Mouse (Mus musculus): ENCODE measurements around the gene Hcfc1r1. TPM values are rescaled to one million over a fixed set of nuclear protein-coding genes. Genes with fewer than 3 reads are reported as not detected.

The Hcfc1r1 gene
- polyA plus RNA-seq, 1 experiment from 2014 or later, result 121 TPM

Other genes starting within 250 kb of the Hcfc1r1 start
- not detected in 2 replicates for gene Vmn2r117, start 193.9 kb upstream of the Hcfc1r1 start, polyA plus RNA-seq (2015; fragmentation: Nextera tagmentation; extraction: Ambion mirVana)
- gene Zfp213, start 109.4 kb upstream of the Hcfc1r1 start, polyA plus RNA-seq (2015; fragmentation: Nextera tagmentation; extraction: Ambion mirVana), result 19.4 and 19.7 TPM in 2 replicates
- 30.4 and 31.9 TPM in 2 replicates for gene Zfp13, start 74.1 kb upstream of the Hcfc1r1 start, polyA plus RNA-seq (2015; fragmentation: Nextera tagmentation; extraction: Ambion mirVana)
- gene Zscan10, start 72.7 kb upstream of the Hcfc1r1 start, polyA plus RNA-seq (2015; fragmentation: Nextera tagmentation; extraction: Ambion mirVana), result not detected in 2 replicates
- gene Mmp25, start 28.3 kb upstream of the Hcfc1r1 start, polyA plus RNA-seq (2015; fragmentation: Nextera tagmentation; extraction: Ambion mirVana), result 1.2 and 1.7 TPM in 2 replicates
- 0.22 TPM in 1 of 2 replicates, not detected in the other for gene Bicdl2, start 13.1 kb upstream of the Hcfc1r1 start, polyA plus RNA-seq (2015; fragmentation: Nextera tagmentation; extraction: Ambion mirVana)
- 39.1 and 42.9 TPM in 2 replicates for gene Thoc6, start 286 bp downstream of the Hcfc1r1 start, polyA plus RNA-seq (2015; fragmentation: Nextera tagmentation; extraction: Ambion mirVana)
- 2.4 and 2.5 TPM in 2 replicates for gene Tnfrsf12a, start 3.9 kb downstream of the Hcfc1r1 start, polyA plus RNA-seq (2015; fragmentation: Nextera tagmentation; extraction: Ambion mirVana)
- 0.23 TPM in 1 of 2 replicates, not detected in the other for gene Cldn6, start 5.7 kb downstream of the Hcfc1r1 start, polyA plus RNA-seq (2015; fragmentation: Nextera tagmentation; extraction: Ambion mirVana)
- 0.68 and 0.89 TPM in 2 replicates for gene Cldn9, start 10.4 kb downstream of the Hcfc1r1 start, polyA plus RNA-seq (2015; fragmentation: Nextera tagmentation; extraction: Ambion mirVana)
- gene 1520401A03Rik, start 49.2 kb downstream of the Hcfc1r1 start, polyA plus RNA-seq (2015; fragmentation: Nextera tagmentation; extraction: Ambion mirVana), result 0.06 and 0.11 TPM in 2 replicates
- gene Pkmyt1, start 52.7 kb downstream of the Hcfc1r1 start, polyA plus RNA-seq (2015; fragmentation: Nextera tagmentation; extraction: Ambion mirVana), result 22.6 and 23.1 TPM in 2 replicates
- 70.9 and 72.6 TPM in 2 replicates for gene Paqr4, start 67.3 kb downstream of the Hcfc1r1 start, polyA plus RNA-seq (2015; fragmentation: Nextera tagmentation; extraction: Ambion mirVana)
- gene Kremen2, start 72.2 kb downstream of the Hcfc1r1 start, polyA plus RNA-seq (2015; fragmentation: Nextera tagmentation; extraction: Ambion mirVana), result 1.4 and 1.5 TPM in 2 replicates
- 242 and 257 TPM in 2 replicates for gene Flywch1, start 98.0 kb downstream of the Hcfc1r1 start, polyA plus RNA-seq (2015; fragmentation: Nextera tagmentation; extraction: Ambion mirVana)
- gene Flywch2, start 112.5 kb downstream of the Hcfc1r1 start, polyA plus RNA-seq (2015; fragmentation: Nextera tagmentation; extraction: Ambion mirVana), result 90.1 and 90.2 TPM in 2 replicates
- gene Srrm2, start 116.9 kb downstream of the Hcfc1r1 start, polyA plus RNA-seq (2015; fragmentation: Nextera tagmentation; extraction: Ambion mirVana), result 552 and 579 TPM in 2 replicates
- gene Elob, start 155.5 kb downstream of the Hcfc1r1 start, polyA plus RNA-seq (2015; fragmentation: Nextera tagmentation; extraction: Ambion mirVana), result 1,171 and 1,223 TPM in 2 replicates
- 0.15 and 0.22 TPM in 2 replicates for gene Prss33, start 162.5 kb downstream of the Hcfc1r1 start, polyA plus RNA-seq (2015; fragmentation: Nextera tagmentation; extraction: Ambion mirVana)
- not detected in 2 replicates for gene Prss32, start 170.3 kb downstream of the Hcfc1r1 start, polyA plus RNA-seq (2015; fragmentation: Nextera tagmentation; extraction: Ambion mirVana)
- 1.4 and 1.6 TPM in 2 replicates for gene Prss41, start 170.6 kb downstream of the Hcfc1r1 start, polyA plus RNA-seq (2015; fragmentation: Nextera tagmentation; extraction: Ambion mirVana)
- not detected in 2 replicates for gene Prss21, start 194.5 kb downstream of the Hcfc1r1 start, polyA plus RNA-seq (2015; fragmentation: Nextera tagmentation; extraction: Ambion mirVana)
- gene Dcpp1, start 207.3 kb downstream of the Hcfc1r1 start, polyA plus RNA-seq (2015; fragmentation: Nextera tagmentation; extraction: Ambion mirVana), result not detected in 2 replicates
- gene Dcpp2, start 207.3 kb downstream of the Hcfc1r1 start, polyA plus RNA-seq (2015; fragmentation: Nextera tagmentation; extraction: Ambion mirVana), result not detected in 2 replicates
- not detected in 2 replicates for gene Dcpp3, start 243.9 kb downstream of the Hcfc1r1 start, polyA plus RNA-seq (2015; fragmentation: Nextera tagmentation; extraction: Ambion mirVana)

Measured in midbrain, embryonic 15.5 days (tissue).